Mouse (Mus musculus) heart, adult 2 months (tissue): ENCODE results near the gene Zc3hav1l. TPM values are rescaled to one million over a fixed set of nuclear protein-coding genes. Genes with fewer than 3 reads are reported as not detected.

Source experiments
- DNase-seq, 2 experiments: peaks; one replicate each; pipeline ENCODE4 v3.0.0; 2021
- H3K27ac ChIP-seq: fragments of 200-600 bp; 2 replicates; pipeline ENCODE4 v1.8.1; 2022
- H3K27me3 ChIP-seq: fragments of 200-500 bp; 2 replicates; pipeline ENCODE4 v1.6.1; 2012; ENCODE audit warnings: mild to moderate bottlenecking, low read length, inconsistent platforms, mixed read lengths; ENCODE audit not compliant: control insufficient read depth, insufficient read depth
- H3K36me3 ChIP-seq: fragments of 200-500 bp; 2 replicates; pipeline ENCODE4 v1.6.1; 2012; ENCODE audit warnings: low read length, inconsistent platforms; ENCODE audit not compliant: control insufficient read depth, insufficient read depth
- H3K4me1 ChIP-seq: fragments of 200-500 bp; 2 replicates; pipeline ENCODE4 v1.6.1; 2011; ENCODE audit warnings: low read length; ENCODE audit not compliant: control insufficient read depth, insufficient read depth
- H3K4me3 ChIP-seq: fragments of 200-600 bp; 2 replicates; pipeline ENCODE4 v1.8.1; 2022
- H3K79me2 ChIP-seq: fragments of 200-500 bp; replicated peaks from 2 replicates; pipeline ENCODE4 v1.6.1; 2012; ENCODE audit warnings: mild to moderate bottlenecking, inconsistent platforms, low read length, moderate library complexity, mixed read lengths; ENCODE audit not compliant: control insufficient read depth, insufficient read depth
- H3K9ac ChIP-seq: fragments of 200-500 bp; 2 replicates; pipeline ENCODE4 v1.6.1; 2012; ENCODE audit warnings: low read depth, mild to moderate bottlenecking, control low read depth, inconsistent platforms, low read length, mixed read lengths
- CTCF ChIP-seq: fragments of 200-600 bp; IDR thresholded peaks from 2 replicates; pipeline ENCODE4 v1.8.1; 2022; ENCODE audit warnings: antibody characterized with exemption, mild to moderate bottlenecking, moderate library complexity
- EP300 ChIP-seq: fragments of 200-500 bp; IDR thresholded peaks from 2 replicates; pipeline ENCODE4 v1.6.1; 2011; ENCODE audit warnings: low read depth, low read length, control low read depth; ENCODE audit not compliant: insufficient read depth
- POLR2A ChIP-seq: fragments of 200-500 bp; IDR thresholded peaks from 2 replicates; pipeline ENCODE4 v1.6.1; 2011; ENCODE audit warnings: mild to moderate bottlenecking, low read depth, low read length, control low read depth; ENCODE audit not compliant: insufficient read depth
- WGBS: fragments of 180-500 bp; shearing (Covaris S2); methylation state at CpG from one replicate; pipeline ENCODE4 v1.1.7; 2018; 5-methylcytosine and 5-hydroxymethylcytosine counted together
- intact Hi-C: fragments of 180-260 bp; cut with DNase I; formaldehyde crosslinking; loops from one replicate; pipeline ENCODE4 v1.15.1; 2025
- polyA plus RNA-seq: library from polyadenylated mRNA; depleted of rRNA; stranded (reverse); fragments of >200 nt; gene quantifications from 2 replicates; pipeline ENCODE4 v1.2.3, GENCODE M21; 2012
- total RNA-seq, 2 experiments: library from RNA; stranded (reverse); gene quantifications; 2 replicates each; pipeline ENCODE4 v1.2.3; 2021

The Zc3hav1l gene
- total and polyA plus RNA-seq, 3 experiments: 1.0 to 1.6 (median 1.5) TPM

DNA sequence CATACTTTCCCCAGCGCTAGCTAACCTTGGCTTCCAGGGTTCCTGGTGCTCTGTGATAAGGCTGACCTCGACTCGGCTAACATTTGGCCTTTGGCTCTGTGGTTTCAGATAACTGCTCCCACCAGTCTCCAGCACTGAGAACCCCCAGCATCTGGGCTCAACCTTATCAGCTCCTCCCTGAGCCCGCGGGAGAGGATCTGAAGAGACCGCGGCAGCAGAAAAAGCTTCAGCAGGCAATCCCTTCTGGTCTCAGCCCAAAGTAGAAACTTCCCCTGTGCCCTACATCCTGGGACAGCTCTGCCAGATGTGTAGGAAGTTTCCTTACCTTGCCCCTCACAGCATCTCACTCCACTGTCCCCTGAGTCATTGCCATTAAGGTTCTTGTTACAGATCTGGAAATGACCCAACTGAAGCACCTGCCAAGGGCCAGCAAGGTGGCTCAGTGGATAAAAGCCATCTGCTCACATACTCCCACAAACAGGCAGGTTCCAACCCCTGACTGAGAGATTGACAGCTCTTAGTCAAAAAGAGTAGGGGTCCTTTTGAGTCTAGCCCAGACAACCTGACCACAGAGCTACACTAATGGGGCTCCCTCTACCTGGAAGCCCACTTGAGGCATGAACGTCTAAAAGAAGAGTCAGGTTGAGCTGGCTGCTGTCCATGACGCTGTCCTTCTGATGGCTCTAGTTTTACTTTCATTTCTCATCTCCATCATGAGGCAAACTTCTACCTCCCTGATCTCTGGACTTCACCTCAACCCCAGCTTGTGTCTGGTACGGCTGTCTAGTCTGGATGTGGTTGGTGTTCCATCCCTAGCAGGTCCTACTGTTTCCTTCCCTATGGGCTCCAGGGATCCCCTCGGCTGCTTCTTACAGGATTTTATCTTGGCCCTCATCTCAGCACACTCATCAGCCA, 42.9 kb upstream of the Zc3hav1l start:
- Histone ChIP-seq H3K27me3 (no peaks in the 10 kb centered on the region), H3K27ac (no peak overlapping the region), H3K36me3 (peaks cover 8% of the 10 kb centered on the region), H3K9ac (no peak overlapping the region), H3K4me3 (no peak overlapping the region), H3K79me2 (no peaks in the 10 kb centered on the region), H3K4me1 (peaks cover 22% of the 10 kb centered on the region)
- no peak for DNase-seq
- 17% methylated on average over 11 of the region's 11 CpGs for WGBS
- TF ChIP-seq CTCF: no peak
- TF ChIP-seq POLR2A: no peak
- intact Hi-C loops: no loop called here

GRCm38 (mm10) chr6:38339078-38339477, 40.0 kb upstream of the Zc3hav1l start:
- H3K27me3 ChIP-seq: no peaks in the 10 kb centered on the region
- H3K27ac ChIP-seq: no peak overlapping the region
- no peak for DNase-seq
- TF ChIP-seq EP300 (no peak), CTCF (no peak), POLR2A (no peak)
- 86% methylated on average over 2 of the region's 2 CpGs for WGBS
- H3K4me3 ChIP-seq: no peak overlapping the region
- intact Hi-C loops: no loop called here
- peaks cover 19% of the 10 kb centered on the region for H3K4me1 ChIP-seq
- H3K36me3 ChIP-seq: peaks cover 6% of the 10 kb centered on the region
- H3K79me2 ChIP-seq: no peaks in the 10 kb centered on the region
- no peak overlapping the region for H3K9ac ChIP-seq

- no peak overlapping the region for H3K27ac ChIP-seq
- H3K27me3 ChIP-seq: no peaks in the 10 kb centered on the region
- H3K4me3 ChIP-seq: no peak overlapping the region
- H3K79me2 ChIP-seq: no peaks in the 10 kb centered on the region
- H3K36me3 ChIP-seq: no peaks in the 10 kb centered on the region
- H3K9ac ChIP-seq: no peak overlapping the region
- TF ChIP-seq EP300 (no peak), CTCF (no peak), POLR2A (no peak)
- WGBS: 65% methylated on average over 6 of the region's 6 CpGs
- intact Hi-C loops: no loop called here
- H3K4me1 ChIP-seq: peaks cover 11% of the 10 kb centered on the region
- peak; percentile 51 to 55 for DNase-seq
Measured at GRCm38 (mm10) chr6:38337951-38338350, 38.9 kb upstream of the Zc3hav1l start.

- peaks cover 7% of the 10 kb centered on the region for H3K4me1 ChIP-seq
- no peaks in the 10 kb centered on the region for H3K36me3 ChIP-seq
- DNase-seq: no peak
- TF ChIP-seq EP300 (no peak), CTCF (peak; percentile 49)
- H3K27ac ChIP-seq: no peak overlapping the region
- H3K27me3 ChIP-seq: no peaks in the 10 kb centered on the region
- H3K4me3 ChIP-seq: no peak overlapping the region
- H3K9ac ChIP-seq: no peak overlapping the region
- intact Hi-C loops: no loop called here
- 83% methylated on average over 4 of the region's 4 CpGs for WGBS
- H3K79me2 ChIP-seq: no peaks in the 10 kb centered on the region
Measured at GRCm38 (mm10) chr6:38337166-38337705, 38.2 kb upstream of the Zc3hav1l start.

GRCm38 (mm10) chr6:38335264-38335663, 36.2 kb upstream of the Zc3hav1l start:
- H3K4me3 ChIP-seq: no peak overlapping the region
- no peak overlapping the region for H3K27ac ChIP-seq
- no peaks in the 10 kb centered on the region for H3K79me2 ChIP-seq
- intact Hi-C loops: no loop called here
- DNase-seq: no peak
- H3K4me1 ChIP-seq: no peaks in the 10 kb centered on the region; the same call in 1 of the 2 replicates
- H3K27me3 ChIP-seq: no peaks in the 10 kb centered on the region
- no peak overlapping the region for H3K9ac ChIP-seq
- 88% methylated on average over 6 of the region's 6 CpGs for WGBS
- TF ChIP-seq CTCF (no peak), POLR2A (no peak), EP300 (no peak)
- H3K36me3 ChIP-seq: no peaks in the 10 kb centered on the region

GRCm38 (mm10) chr6:38326596-38326995, 27.5 kb upstream of the Zc3hav1l start:
- no peak overlapping the region for H3K27ac ChIP-seq
- H3K36me3 ChIP-seq: no peaks in the 10 kb centered on the region; the same call in none of the 2 replicates
- no peaks in the 10 kb centered on the region for H3K4me1 ChIP-seq
- no peaks in the 10 kb centered on the region for H3K79me2 ChIP-seq
- intact Hi-C loops: loop anchor here (1.0 kb wide), 1 partner anchor 166 kb away; no protein-coding TSS in a partner anchor
- TF ChIP-seq CTCF (peak; percentile 75), EP300 (no peak), POLR2A (no peak)
- WGBS: 46% methylated on average over 4 of the region's 4 CpGs
- DNase-seq: no peak
- no peak overlapping the region for H3K4me3 ChIP-seq
- no peak overlapping the region for H3K9ac ChIP-seq
- no peaks in the 10 kb centered on the region for H3K27me3 ChIP-seq
